Mouse (Mus musculus) kidney, adult 2 months (tissue): ENCODE data around the gene Bmp2k. TPM values are rescaled to one million over a fixed set of nuclear protein-coding genes. Genes with fewer than 3 reads are reported as not detected.

Source experiments
- DNase-seq: peaks from one replicate; pipeline ENCODE4 v3.0.0; 2021
- H3K27ac ChIP-seq: fragments of 200-500 bp; 2 replicates; pipeline ENCODE4 v1.5.1; 2012; ENCODE audit warnings: low read depth, low read length, control low read depth, inconsistent platforms; ENCODE audit not compliant: insufficient read depth
- H3K27me3 ChIP-seq: fragments of 200-500 bp; replicated peaks from 2 replicates; pipeline ENCODE4 v1.6.1; 2012; ENCODE audit warnings: mild to moderate bottlenecking, moderate library complexity, low read length, inconsistent platforms; ENCODE audit not compliant: control insufficient read depth, insufficient read depth
- H3K36me3 ChIP-seq: fragments of 200-500 bp; 2 replicates; pipeline ENCODE4 v1.6.1; 2012; ENCODE audit warnings: mild to moderate bottlenecking, moderate library complexity, low read length, inconsistent platforms; ENCODE audit not compliant: control insufficient read depth, insufficient read depth
- H3K4me1 ChIP-seq: fragments of 200-500 bp; 2 replicates; pipeline ENCODE4 v1.6.1; 2011; ENCODE audit warnings: low read length; ENCODE audit not compliant: control insufficient read depth, insufficient read depth
- H3K4me3 ChIP-seq: fragments of 200-500 bp; 2 replicates; pipeline ENCODE4 v1.5.1; 2011; ENCODE audit warnings: mild to moderate bottlenecking, low read depth, low read length, control low read depth; ENCODE audit not compliant: insufficient read depth
- CTCF ChIP-seq: fragments of 200-500 bp; conservative IDR thresholded peaks from 2 replicates; pipeline ENCODE4 v1.5.1; 2011; ENCODE audit warnings: low read depth, mild to moderate bottlenecking, control low read depth, low read length, moderate library complexity, mixed read lengths; ENCODE audit not compliant: insufficient read depth, insufficient read length
- POLR2A ChIP-seq: fragments of 200-500 bp; IDR thresholded peaks from one replicate; pipeline ENCODE4 v1.6.1; 2011; ENCODE audit warnings: low read depth, low read length, control low read depth
- WGBS: fragments of 180-500 bp; shearing (Covaris S2); methylation state at CpG from one replicate; pipeline ENCODE4 v1.1.7; 2018; 5-methylcytosine and 5-hydroxymethylcytosine counted together
- polyA plus RNA-seq: library from polyadenylated mRNA; depleted of rRNA; stranded (reverse); fragments of >200 nt; gene quantifications from 2 replicates; pipeline ENCODE4 v1.2.3, GENCODE M21; 2012

Gene Bmp2k
- polyA plus RNA-seq, 1 experiment = 12.5 TPM

- WGBS = 85% methylated on average over 3 of the region's 3 CpGs
- H3K36me3 ChIP-seq = no peaks in the 10 kb centered on the region
- H3K27ac ChIP-seq = no peak overlapping the region
- peaks cover 9% of the 10 kb centered on the region; the same call in 1 of the 2 replicates for H3K4me1 ChIP-seq
- no peak overlapping the region for H3K4me3 ChIP-seq
- no peak for DNase-seq
- TF ChIP-seq POLR2A = no peak
- no peak for TF ChIP-seq CTCF
- no peaks in the 10 kb centered on the region for H3K27me3 ChIP-seq
Measured at GRCm38 (mm10) chr5:96973714-96974113, 23.8 kb upstream of the Bmp2k start.

GRCm38 (mm10) chr5:96974661-96975060 is 22.8 kb upstream of the Bmp2k start:
- peaks cover 8% of the 10 kb centered on the region; the same call in 1 of the 2 replicates for H3K4me1 ChIP-seq
- no peak overlapping the region for H3K4me3 ChIP-seq
- DNase-seq = no peak
- H3K27me3 ChIP-seq = no peaks in the 10 kb centered on the region
- TF ChIP-seq CTCF = no peak
- H3K36me3 ChIP-seq = no peaks in the 10 kb centered on the region
- no peak overlapping the region for H3K27ac ChIP-seq
- WGBS = 52% methylated on average over 1 of the region's 1 CpGs

GRCm38 (mm10) chr5:96975112-96975511 is 22.4 kb upstream of the Bmp2k start:
- 96% methylated on average over 3 of the region's 3 CpGs for WGBS
- TF ChIP-seq CTCF (no peak), POLR2A (no peak)
- Histone ChIP-seq H3K27me3 (no peaks in the 10 kb centered on the region), H3K36me3 (no peaks in the 10 kb centered on the region), H3K4me1 (peaks cover 5% of the 10 kb centered on the region; the same call in 1 of the 2 replicates), H3K27ac (no peak overlapping the region), H3K4me3 (no peak overlapping the region)
- DNase-seq = no peak

- Histone ChIP-seq H3K27me3 (no peaks in the 10 kb centered on the region), H3K4me1 (0 out of 2 replicates have a peak, but pooled peaks cover 2% of the 10 kb centered on the region), H3K27ac (no peak overlapping the region), H3K4me3 (no peak overlapping the region), H3K36me3 (no peaks in the 10 kb centered on the region)
- TF ChIP-seq POLR2A (no peak), CTCF (no peak)
- WGBS = 92% methylated on average over 3 of the region's 3 CpGs
- DNase-seq = no peak
Measured at GRCm38 (mm10) chr5:96976150-96976549, 21.3 kb upstream of the Bmp2k start.

GRCm38 (mm10) chr5:96979296-96980007 is 18.0 kb upstream of the Bmp2k start:
- Histone ChIP-seq H3K27ac (no peak overlapping the region), H3K4me3 (no peak overlapping the region), H3K27me3 (no peaks in the 10 kb centered on the region), H3K4me1 (peaks cover 10% of the 10 kb centered on the region; the same call in 1 of the 2 replicates), H3K36me3 (no peaks in the 10 kb centered on the region)
- DNase-seq = no peak
- 57% methylated on average over 13 of the region's 13 CpGs for WGBS
- TF ChIP-seq CTCF (no peak), POLR2A (no peak)

GRCm38 (mm10) chr5:96980008-96980634 is 17.4 kb upstream of the Bmp2k start:
- Histone ChIP-seq H3K4me1 (peaks cover 10% of the 10 kb centered on the region; the same call in 1 of the 2 replicates), H3K27ac (0 out of 2 replicates have a peak overlapping the region, but pooled peaks have one; percentile 3), H3K4me3 (no peak overlapping the region), H3K27me3 (no peaks in the 10 kb centered on the region), H3K36me3 (no peaks in the 10 kb centered on the region)
- WGBS = 25% methylated on average over 15 of the region's 15 CpGs
- DNase-seq = no peak
- TF ChIP-seq POLR2A (no peak), CTCF (no peak)

- Histone ChIP-seq H3K27me3 (no peaks in the 10 kb centered on the region), H3K27ac (no peak overlapping the region), H3K4me1 (peaks cover 10% of the 10 kb centered on the region; the same call in 1 of the 2 replicates), H3K36me3 (no peaks in the 10 kb centered on the region), H3K4me3 (no peak overlapping the region)
- peak; percentile 58 for DNase-seq
- 35% methylated on average over 3 of the region's 3 CpGs for WGBS
- TF ChIP-seq CTCF (no peak), POLR2A (no peak)
Measured at GRCm38 (mm10) chr5:96981987-96982386, 15.5 kb upstream of the Bmp2k start.
